Mouse (Mus musculus): ENCODE measurements around the gene Trappc12. TPM values are rescaled to one million over a fixed set of nuclear protein-coding genes. Genes with fewer than 3 reads are reported as not detected.
A peak's percentile ranks its signal among the peaks of the same experiment; 100 is the strongest.

Gene Trappc12
- polyA plus RNA-seq, 1 experiment from 2014 or later, result 29.5 TPM

- Histone ChIP-seq H3K27me3 (replicated peaks) (no peaks in the 10 kb centered on the region; the same call in 1 of the 2 replicates), H3K9ac (peak within 1 kb of the TSS; percentile 88), H3K36me3 (peaks cover 30% of the 10 kb centered on the region), H3K4me3 (peak within 1 kb of the TSS; percentile 84), H3K9me3 (no peaks in the 10 kb centered on the region), H3K4me1 (peaks cover 15% of the 10 kb centered on the region), H3K27ac (replicated peaks) (peak within 1 kb of the TSS; percentile 68), H3K4me2 (peak within 1 kb of the TSS; percentile 84)
- ATAC-seq (ENCODE audit: extremely low read depth, insufficient number of reproducible peaks, low FRiP score, low TSS enrichment), result peak; percentile 83
- 2% methylated on average over 52 of the region's 52 CpGs for WGBS
Measured at GRCm38 (mm10) chr12:28649141-28650110, 100.8 kb downstream of the Trappc12 start, which contains the start of gene Rnaseh1. Gene Rnaseh1, plus strand, starts transcription at chr12:28649602.

Small RNA genes within 50 kb of the gene (microRNA-seq; reads per million reads assigned to microRNA genes)
- gene Mir6937, result not detected

Other genes starting within 250 kb of the Trappc12 start
- not detected in 2 replicates for gene Dcdc2c, start 198.1 kb downstream of the Trappc12 start, polyA plus RNA-seq (2015; fragmentation: Nextera tagmentation; extraction: Ambion mirVana)
- not detected in 2 replicates for gene Allc, start 167.9 kb downstream of the Trappc12 start, polyA plus RNA-seq (2015; fragmentation: Nextera tagmentation; extraction: Ambion mirVana)
- 7.8 and 7.9 TPM in 2 replicates for gene Colec11, start 127.1 kb downstream of the Trappc12 start, polyA plus RNA-seq (2015; fragmentation: Nextera tagmentation; extraction: Ambion mirVana)
- gene Rps7, start 114.5 kb downstream of the Trappc12 start, polyA plus RNA-seq (2015; fragmentation: Nextera tagmentation; extraction: Ambion mirVana), result 394 and 428 TPM in 2 replicates
- 19.0 and 19.6 TPM in 2 replicates for gene Rnaseh1, start 100.9 kb downstream of the Trappc12 start, polyA plus RNA-seq (2015; fragmentation: Nextera tagmentation; extraction: Ambion mirVana)
- gene Adi1, start 75.2 kb downstream of the Trappc12 start, polyA plus RNA-seq (2015; fragmentation: Nextera tagmentation; extraction: Ambion mirVana), result 44.3 TPM in 2 replicates
- gene Eipr1, start 1.3 kb upstream of the Trappc12 start, polyA plus RNA-seq (2015; fragmentation: Nextera tagmentation; extraction: Ambion mirVana), result 20.5 and 24.8 TPM in 2 replicates